Mouse (Mus musculus) heart, embryonic 16.5 days (tissue): ENCODE measurements around the gene Tox2. TPM values are rescaled to one million over a fixed set of nuclear protein-coding genes. Genes with fewer than 3 reads are reported as not detected.

Experiments
- ATAC-seq: fragments of 200-750 bp; cut with Nextera tagmentation; replicated peaks from 2 replicates; pipeline ENCODE4 v1.8.0; 2017; ENCODE audit warnings: moderate number of reproducible peaks; ENCODE audit not compliant: insufficient read depth, low FRiP score; ENCODE audit errors: extremely low read depth
- H3K27ac ChIP-seq: fragments of 300-500 bp; sonication (generic); 2 replicates; pipeline ENCODE4 v1.5.1; 2014; ENCODE audit warnings: mild to moderate bottlenecking, low read length, control low read depth, moderate library complexity
- H3K27me3 ChIP-seq: fragments of 300-500 bp; sonication (generic); 2 replicates; pipeline ENCODE4 v1.6.1; 2014; ENCODE audit warnings: low read length, mixed read lengths; ENCODE audit not compliant: control insufficient read depth, insufficient read depth
- H3K36me3 ChIP-seq: fragments of 300-500 bp; sonication (generic); 2 replicates; pipeline ENCODE4 v1.6.1; 2014; ENCODE audit not compliant: control insufficient read depth, insufficient read depth
- H3K4me1 ChIP-seq: fragments of 300-500 bp; sonication (generic); 2 replicates; pipeline ENCODE4 v1.6.1; 2014; ENCODE audit warnings: low read length, mixed read lengths; ENCODE audit not compliant: control insufficient read depth, insufficient read depth
- H3K4me2 ChIP-seq: fragments of 300-500 bp; sonication (generic); 2 replicates; pipeline ENCODE4 v1.6.1; 2014; ENCODE audit warnings: low read depth, mild to moderate bottlenecking, control low read depth, low read length
- H3K4me3 ChIP-seq: fragments of 300-500 bp; sonication (generic); 2 replicates; pipeline ENCODE4 v1.5.1; 2014; ENCODE audit warnings: mild to moderate bottlenecking, control low read depth, low read length
- H3K9ac ChIP-seq: fragments of 300-500 bp; sonication (generic); 2 replicates; pipeline ENCODE4 v1.6.1; 2014; ENCODE audit warnings: low read length, control low read depth
- H3K9me3 ChIP-seq: fragments of 300-500 bp; sonication (generic); replicated peaks from 2 replicates; pipeline ENCODE4 v1.6.1; 2016; ENCODE audit warnings: low read length; ENCODE audit not compliant: control insufficient read depth
- whole genome bisulfite sequencing: fragments of 180-500 bp; shearing (Covaris S2); extraction: QIAGEN DNeasy Blood & Tissue Kit; methylation state at CpG from one replicate; pipeline ENCODE4 v1.1.7; 2014; 5-methylcytosine and 5-hydroxymethylcytosine counted together
- polyA plus RNA-seq: library from polyadenylated mRNA; unstranded; fragments of >200 nt; fragmentation: Nextera tagmentation; extraction: Ambion mirVana; gene quantifications from 2 replicates; pipeline ENCODE4 v1.2.1, GENCODE M21; 2015

The Tox2 gene
- 4.8 and 6.1 TPM in 2 replicates for polyA plus RNA-seq

DNA sequence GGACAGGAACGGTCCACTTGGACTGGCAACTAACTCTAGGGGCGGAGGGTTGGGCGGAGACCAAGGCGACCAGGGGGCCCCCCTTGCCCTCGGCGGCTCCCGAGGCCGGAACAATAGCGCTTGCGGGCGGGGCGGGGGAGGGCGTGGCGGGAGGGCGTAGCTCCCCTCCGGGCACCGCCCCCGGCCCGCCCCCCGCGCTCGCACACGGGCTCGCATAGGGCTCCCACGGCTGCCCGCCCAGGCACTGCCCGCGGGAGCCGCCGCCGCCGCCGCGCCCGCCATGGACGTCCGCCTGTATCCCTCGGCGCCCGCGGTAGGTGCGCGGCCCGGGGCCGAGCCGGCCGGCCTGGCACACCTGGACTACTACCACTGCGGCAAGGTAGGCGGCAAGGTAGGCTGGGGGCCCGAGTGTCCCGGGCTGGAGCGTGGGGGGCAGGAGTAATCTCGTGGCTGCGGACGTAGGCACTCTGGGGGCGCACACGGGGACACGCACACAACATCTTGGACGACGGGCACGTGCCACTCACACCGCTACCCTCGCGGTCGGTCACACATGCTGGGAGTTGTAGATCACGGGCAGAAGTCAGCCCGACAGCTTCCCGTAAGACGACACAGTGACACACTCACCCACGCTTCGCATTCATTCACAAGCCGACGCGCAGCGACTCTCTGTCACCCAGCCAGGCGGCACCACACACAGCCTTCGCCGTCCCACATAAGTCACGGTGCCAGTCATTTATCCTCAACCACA is at the start of gene Tox2:
TSS of gene Tox2 (plus strand) at position 242 of the 751 bp plus-strand sequence.
- H3K27me3 ChIP-seq, result peaks cover 33% of the 10 kb centered on the region
- no peaks in the 10 kb centered on the region for H3K36me3 ChIP-seq
- H3K27ac ChIP-seq, result peak within 1 kb of the TSS; percentile 77
- peak within 1 kb of the TSS; percentile 74 for H3K9ac ChIP-seq
- WGBS, result under 1% methylated on average over 58 of the region's 79 CpGs
- peak within 1 kb of the TSS; percentile 70 for H3K4me3 ChIP-seq
- ATAC-seq, result peak; percentile 90
- peaks cover 7% of the 10 kb centered on the region for H3K9me3 ChIP-seq
- peak within 1 kb of the TSS; percentile 99 for H3K4me2 ChIP-seq
- H3K4me1 ChIP-seq, result peaks cover 9% of the 10 kb centered on the region

DNA sequence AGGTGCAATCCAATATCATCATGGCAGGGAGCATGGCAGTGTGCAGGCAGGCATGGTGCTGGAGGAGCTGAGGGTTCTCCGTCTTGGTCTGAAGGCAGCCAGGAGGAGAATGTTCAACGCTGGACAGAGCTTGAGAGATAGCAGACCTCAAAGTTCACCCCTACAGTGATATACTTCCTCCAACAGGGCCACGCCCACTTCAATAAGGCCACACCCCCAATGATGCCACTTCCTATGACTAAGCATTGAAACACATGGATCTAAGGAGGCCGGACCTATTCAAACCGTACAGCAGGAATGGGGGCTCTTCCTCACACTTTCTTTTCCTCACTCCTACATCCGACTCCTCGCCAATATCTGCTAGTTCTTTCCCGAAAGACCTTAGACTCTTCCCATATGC is 48.3 kb upstream of the Tox2 start:
- Histone ChIP-seq H3K36me3 (no peaks in the 10 kb centered on the region), H3K4me2 (no peak overlapping the region), H3K27me3 (no peaks in the 10 kb centered on the region), H3K9ac (no peak overlapping the region), H3K27ac (no peak overlapping the region), H3K9me3 (no peaks in the 10 kb centered on the region; the same call in 1 of the 2 replicates), H3K4me3 (no peak overlapping the region), H3K4me1 (no peaks in the 10 kb centered on the region)
- 74% methylated on average over 8 of the region's 8 CpGs for WGBS
- ATAC-seq, result no peak

DNA sequence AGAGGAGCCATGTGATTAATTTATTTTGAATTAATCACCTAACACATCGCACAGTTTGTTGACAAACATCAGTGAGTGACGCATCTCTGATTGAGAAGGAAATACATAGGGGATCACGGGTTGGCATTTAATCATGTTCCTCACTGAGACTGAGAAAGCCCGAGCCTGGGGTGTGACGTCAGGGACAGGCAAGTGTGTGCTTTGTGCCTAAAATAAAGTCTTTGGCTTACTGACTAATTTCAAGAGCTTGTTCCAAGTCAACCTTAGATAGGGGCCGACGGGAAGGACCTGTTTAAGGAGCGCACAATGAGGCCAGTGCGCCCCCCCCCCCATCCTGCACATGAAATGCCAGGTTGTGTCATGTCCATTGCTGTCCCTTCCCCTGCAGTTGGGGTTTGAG is 43.9 kb upstream of the Tox2 start:
- H3K36me3 ChIP-seq, result no peaks in the 10 kb centered on the region

DNA sequence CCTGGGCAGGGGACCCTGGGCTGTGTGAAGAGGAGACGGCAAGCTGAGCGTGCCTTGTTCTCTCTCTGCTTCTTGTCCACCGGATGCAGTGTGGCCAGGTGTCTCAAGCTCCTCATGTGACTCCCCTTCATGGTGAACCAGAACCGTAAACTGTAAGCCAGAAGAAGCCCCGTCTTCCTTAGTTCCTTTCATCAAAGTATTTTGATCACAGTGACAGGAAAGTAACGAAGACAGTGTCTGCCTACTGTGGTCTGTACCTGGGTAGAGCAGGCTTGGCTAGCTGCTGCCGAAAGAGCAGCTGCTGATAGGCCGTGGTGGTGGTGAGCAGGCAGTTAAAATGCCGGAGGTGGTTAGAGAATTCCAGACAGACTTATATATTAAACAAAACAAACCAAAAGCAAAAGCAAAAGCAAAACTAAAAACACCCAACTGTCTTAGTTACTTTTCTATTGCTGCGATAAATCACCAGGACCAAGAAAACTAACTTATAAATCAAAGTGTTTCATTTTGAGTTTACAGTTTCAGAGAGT is 38.4 kb upstream of the Tox2 start:
- Histone ChIP-seq H3K27ac (no peak overlapping the region), H3K4me2 (no peak overlapping the region), H3K4me1 (no peaks in the 10 kb centered on the region), H3K9me3 (0 out of 2 replicates have a peak, but pooled peaks cover 4% of the 10 kb centered on the region), H3K36me3 (no peaks in the 10 kb centered on the region), H3K4me3 (no peak overlapping the region), H3K9ac (no peak overlapping the region), H3K27me3 (no peaks in the 10 kb centered on the region)
- no peak for ATAC-seq
- 65% methylated on average over 10 of the region's 10 CpGs for WGBS

More for the DNA sequence above, 43.9 kb upstream of the Tox2 start:
- peaks cover 4% of the 10 kb centered on the region; the same call in 1 of the 2 replicates for H3K9me3 ChIP-seq
- no peaks in the 10 kb centered on the region for H3K4me1 ChIP-seq
- ATAC-seq, result no peak
- no peak overlapping the region for H3K9ac ChIP-seq
- H3K27me3 ChIP-seq, result no peaks in the 10 kb centered on the region
- no peak overlapping the region for H3K4me2 ChIP-seq
- no peak overlapping the region for H3K27ac ChIP-seq
- WGBS, result 71% methylated on average over 9 of the region's 9 CpGs
- no peak overlapping the region for H3K4me3 ChIP-seq

DNA sequence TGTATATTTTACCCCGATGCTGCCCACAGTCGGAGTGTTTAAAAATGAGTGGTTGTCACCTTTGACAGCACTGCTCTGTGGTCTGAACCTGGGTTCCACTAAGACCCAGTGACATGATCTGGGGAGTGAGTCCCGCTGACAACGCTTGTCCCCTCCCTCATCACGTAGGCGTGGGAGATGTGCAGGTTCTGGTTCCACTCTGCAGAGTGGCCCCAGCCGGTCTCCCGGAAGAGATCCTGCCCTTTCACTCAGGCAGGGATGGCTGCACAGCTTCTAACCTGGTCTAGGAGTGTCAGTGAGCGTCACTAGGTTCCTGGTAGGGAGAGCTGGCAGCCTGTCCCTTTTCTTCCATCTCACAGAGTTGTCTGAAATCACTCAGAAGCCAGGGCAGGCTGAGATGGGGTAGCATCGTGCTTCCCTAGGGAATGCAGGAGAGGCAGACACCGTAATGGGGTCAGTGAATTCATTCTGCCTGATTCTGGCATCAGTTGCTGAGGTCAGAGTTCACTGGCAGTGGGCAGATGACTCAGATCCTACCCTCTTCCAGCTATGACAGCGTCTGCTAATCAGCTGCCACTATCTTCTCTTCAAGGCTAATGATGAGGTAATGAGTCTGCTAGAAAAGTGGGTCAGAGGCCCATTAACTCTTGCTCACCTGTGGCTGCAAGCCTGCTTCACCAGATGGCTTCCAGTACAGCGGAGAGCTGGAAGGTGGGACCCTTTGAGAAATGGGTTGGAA is 36.7 kb upstream of the Tox2 start:
- WGBS, result 40% methylated on average over 13 of the region's 13 CpGs

DNA sequence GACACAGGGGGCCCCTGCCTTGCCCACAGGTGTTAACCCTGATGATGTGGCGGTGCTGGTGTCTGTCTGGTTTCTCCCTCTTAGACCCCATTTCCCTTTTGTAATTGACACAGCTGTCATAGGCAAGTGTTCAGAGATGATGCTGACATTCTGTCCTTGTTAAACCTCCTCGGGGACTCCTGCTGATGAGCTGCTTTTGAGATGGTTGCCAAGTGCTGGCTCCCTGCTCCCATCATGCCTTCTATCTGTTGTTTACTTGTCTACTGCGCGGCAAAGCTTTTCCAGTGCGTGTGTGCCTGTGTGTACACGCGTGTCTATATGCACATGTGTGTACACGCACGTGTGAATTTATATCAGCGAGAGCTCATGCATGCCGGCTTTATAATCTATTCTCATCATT is 31.0 kb upstream of the Tox2 start:
- H3K9me3 ChIP-seq, result no peaks in the 10 kb centered on the region
- no peak overlapping the region for H3K4me3 ChIP-seq
- no peak for ATAC-seq
- no peak overlapping the region for H3K4me2 ChIP-seq
- no peak overlapping the region for H3K9ac ChIP-seq
- H3K36me3 ChIP-seq, result no peaks in the 10 kb centered on the region
- no peak overlapping the region for H3K27ac ChIP-seq
- no peaks in the 10 kb centered on the region for H3K4me1 ChIP-seq
- WGBS, result 81% methylated on average over 11 of the region's 11 CpGs
- no peaks in the 10 kb centered on the region; the same call in 1 of the 2 replicates for H3K27me3 ChIP-seq

More for the DNA sequence above, 36.7 kb upstream of the Tox2 start:
- H3K9ac ChIP-seq, result no peak overlapping the region
- no peak overlapping the region for H3K4me3 ChIP-seq
- H3K36me3 ChIP-seq, result no peaks in the 10 kb centered on the region
- H3K27me3 ChIP-seq, result no peaks in the 10 kb centered on the region
- H3K4me2 ChIP-seq, result no peak overlapping the region
- no peak for ATAC-seq
- no peaks in the 10 kb centered on the region for H3K4me1 ChIP-seq
- H3K9me3 ChIP-seq, result 0 out of 2 replicates have a peak, but pooled peaks cover 4% of the 10 kb centered on the region
- no peak overlapping the region for H3K27ac ChIP-seq

DNA sequence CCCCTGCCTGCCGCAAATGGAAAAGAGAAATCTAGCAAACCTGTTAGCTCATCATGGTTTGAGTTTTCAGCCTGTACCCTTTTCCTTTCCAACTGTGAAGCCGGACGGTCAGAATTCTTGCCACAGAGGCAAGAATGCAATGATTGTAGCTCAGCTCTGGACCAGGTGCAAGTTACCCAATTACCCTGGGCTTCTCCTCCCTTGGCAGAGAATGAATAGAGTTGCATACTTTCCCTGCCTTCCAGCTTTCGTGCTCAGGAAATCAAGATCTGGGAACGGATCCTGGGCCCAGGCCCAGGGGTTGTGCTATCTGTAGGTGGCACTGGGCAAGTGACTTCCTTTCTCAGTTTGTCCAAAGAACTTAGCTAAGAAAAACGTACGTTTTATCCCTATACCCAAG is 28.9 kb upstream of the Tox2 start:
- no peak overlapping the region for H3K9ac ChIP-seq
- peaks cover 4% of the 10 kb centered on the region for H3K27me3 ChIP-seq
- no peak overlapping the region for H3K4me2 ChIP-seq
- WGBS, result 43% methylated on average over 7 of the region's 7 CpGs
- H3K36me3 ChIP-seq, result no peaks in the 10 kb centered on the region
- no peak overlapping the region for H3K27ac ChIP-seq
- no peaks in the 10 kb centered on the region; the same call in 1 of the 2 replicates for H3K4me1 ChIP-seq
- ATAC-seq, result no peak
- H3K4me3 ChIP-seq, result no peak overlapping the region
- no peaks in the 10 kb centered on the region for H3K9me3 ChIP-seq

DNA sequence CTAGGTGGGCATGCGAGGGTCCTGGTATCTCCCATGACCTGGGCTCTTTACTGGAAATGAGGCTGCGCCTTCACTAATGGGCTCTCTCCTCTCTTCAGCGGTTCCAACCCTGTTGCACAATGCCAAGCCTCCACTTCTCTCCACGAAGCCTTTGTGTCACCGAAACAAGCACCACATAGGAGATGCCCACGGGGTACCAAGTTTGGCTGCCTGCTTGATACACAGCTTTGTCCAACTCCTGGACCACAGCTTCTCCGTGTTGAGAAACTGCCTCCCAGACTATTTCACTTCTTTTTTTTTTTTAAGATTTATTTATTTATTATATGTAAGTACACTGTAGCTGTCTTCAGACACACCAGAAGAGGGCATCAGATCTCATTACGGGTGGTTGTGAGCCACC is 27.1 kb upstream of the Tox2 start:
- H3K36me3 ChIP-seq, result no peaks in the 10 kb centered on the region
- WGBS, result 95% methylated on average over 7 of the region's 8 CpGs

DNA sequence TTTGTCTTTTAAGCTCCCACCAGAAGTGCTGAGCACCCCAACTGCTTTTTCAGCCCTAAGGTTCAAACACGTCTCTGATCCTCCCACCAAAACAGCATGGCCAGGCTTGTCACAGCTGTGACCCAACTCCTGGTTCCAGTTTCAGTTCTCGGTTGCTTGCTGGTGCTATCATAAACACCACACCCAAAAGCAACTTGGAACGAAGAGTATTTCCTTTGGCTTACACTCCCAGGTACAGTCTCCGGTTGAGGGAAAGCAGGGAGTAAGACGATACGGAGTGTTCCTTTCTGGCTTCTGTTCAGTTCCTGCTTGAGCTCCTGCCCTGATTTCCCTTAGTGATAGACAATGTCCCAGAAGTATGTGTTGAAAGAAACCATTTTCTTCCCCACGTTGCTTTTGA is 26.4 kb upstream of the Tox2 start:
- Histone ChIP-seq H3K4me1 (no peaks in the 10 kb centered on the region; the same call in 1 of the 2 replicates), H3K4me3 (no peak overlapping the region), H3K9me3 (no peaks in the 10 kb centered on the region), H3K4me2 (no peak overlapping the region), H3K27ac (peak overlapping the region; percentile 70), H3K9ac (no peak overlapping the region), H3K27me3 (peaks cover 4% of the 10 kb centered on the region), H3K36me3 (no peaks in the 10 kb centered on the region)
- WGBS, result 47% methylated on average over 7 of the region's 7 CpGs
- peak; percentile 80 for ATAC-seq

More for the DNA sequence above, 27.1 kb upstream of the Tox2 start:
- no peak overlapping the region for H3K27ac ChIP-seq
- no peaks in the 10 kb centered on the region; the same call in 1 of the 2 replicates for H3K4me1 ChIP-seq
- H3K4me2 ChIP-seq, result no peak overlapping the region
- no peak overlapping the region for H3K9ac ChIP-seq
- ATAC-seq, result no peak
- H3K27me3 ChIP-seq, result peaks cover 4% of the 10 kb centered on the region
- no peak overlapping the region for H3K4me3 ChIP-seq
- no peaks in the 10 kb centered on the region for H3K9me3 ChIP-seq
